Mouse (Mus musculus) CH12.LX (cell line): ENCODE measurements around the gene St3gal3.

Experiments used
- EP300 ChIP-seq: IDR thresholded peaks from 2 replicates; pipeline ENCODE4 v1.6.1; 2011; ENCODE audit warnings: low read length, improper control_type of control experiment
- JUND ChIP-seq: conservative IDR thresholded peaks from 2 replicates; pipeline ENCODE4 v1.6.1; 2011; ENCODE audit warnings: low read depth, low read length, improper control_type of control experiment
- KAT2A ChIP-seq: IDR thresholded peaks from 2 replicates; pipeline ENCODE4 v1.6.1; 2012; ENCODE audit warnings: low read length, improper control_type of control experiment, inconsistent platforms; ENCODE audit not compliant: insufficient replicate concordance
- MXI1 ChIP-seq: IDR thresholded peaks from 2 replicates; pipeline ENCODE4 v1.6.1; 2011; ENCODE audit warnings: mild to moderate bottlenecking, low read depth, low read length, improper control_type of control experiment
- NELFE ChIP-seq: IDR thresholded peaks from 2 replicates; pipeline ENCODE4 v1.6.1; 2011; ENCODE audit warnings: low read depth, low read length, improper control_type of control experiment
- POLR2A ChIP-seq: IDR thresholded peaks from 2 replicates; pipeline ENCODE4 v1.6.1; 2011; ENCODE audit warnings: low read depth, mild to moderate bottlenecking, improper control_type of control experiment, low read length
- SMC3 ChIP-seq: IDR thresholded peaks from 2 replicates; pipeline ENCODE4 v1.6.1; 2011; ENCODE audit warnings: low read depth, low read length, improper control_type of control experiment

GRCm38 (mm10) chr4:118049606-118050302 is 85.0 kb downstream of the St3gal3 start:
- TF ChIP-seq POLR2A (no peak), EP300 (no peak), MXI1 (no peak), KAT2A (no peak), JUND (no peak), NELFE (no peak), SMC3 (no peak)
